Mouse (Mus musculus) central nervous system, embryonic 11.5 days (tissue): ENCODE data around the gene Crtam. TPM values are rescaled to one million over a fixed set of nuclear protein-coding genes. Genes with fewer than 3 reads are reported as not detected.

Experiments
- polyA plus RNA-seq: library from polyadenylated mRNA; depleted of rRNA; stranded (reverse); fragments of >200 nt; gene quantifications from 2 replicates; pipeline ENCODE4 v1.2.3, GENCODE M21; 2012; rRNA removed

Crtam gene
- polyA plus RNA-seq = 0.02 and 0.12 TPM in 2 replicates

DNA sequence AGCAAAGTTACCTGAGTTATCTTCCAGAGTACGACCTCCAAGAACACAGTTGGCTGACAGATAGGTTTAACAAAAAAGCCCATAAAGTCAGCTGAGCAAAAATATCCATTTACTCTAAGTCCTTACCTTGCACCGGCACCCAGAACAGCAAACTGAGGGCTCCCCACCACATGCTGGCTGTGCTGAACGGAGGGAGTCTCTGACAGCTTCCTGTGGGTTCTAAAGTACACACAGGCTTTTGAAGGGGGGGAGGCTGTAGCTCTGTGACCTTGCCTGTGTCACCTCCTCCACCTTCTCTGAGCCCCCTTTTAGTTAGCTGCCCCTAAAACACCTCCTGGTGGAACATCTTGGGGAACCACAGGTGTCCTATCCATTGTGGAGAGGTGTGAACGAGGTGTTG, at the start of gene Crtam:
Gene Crtam, minus strand, starts transcription at position 214 of the 400 bp plus-strand sequence.

DNA sequence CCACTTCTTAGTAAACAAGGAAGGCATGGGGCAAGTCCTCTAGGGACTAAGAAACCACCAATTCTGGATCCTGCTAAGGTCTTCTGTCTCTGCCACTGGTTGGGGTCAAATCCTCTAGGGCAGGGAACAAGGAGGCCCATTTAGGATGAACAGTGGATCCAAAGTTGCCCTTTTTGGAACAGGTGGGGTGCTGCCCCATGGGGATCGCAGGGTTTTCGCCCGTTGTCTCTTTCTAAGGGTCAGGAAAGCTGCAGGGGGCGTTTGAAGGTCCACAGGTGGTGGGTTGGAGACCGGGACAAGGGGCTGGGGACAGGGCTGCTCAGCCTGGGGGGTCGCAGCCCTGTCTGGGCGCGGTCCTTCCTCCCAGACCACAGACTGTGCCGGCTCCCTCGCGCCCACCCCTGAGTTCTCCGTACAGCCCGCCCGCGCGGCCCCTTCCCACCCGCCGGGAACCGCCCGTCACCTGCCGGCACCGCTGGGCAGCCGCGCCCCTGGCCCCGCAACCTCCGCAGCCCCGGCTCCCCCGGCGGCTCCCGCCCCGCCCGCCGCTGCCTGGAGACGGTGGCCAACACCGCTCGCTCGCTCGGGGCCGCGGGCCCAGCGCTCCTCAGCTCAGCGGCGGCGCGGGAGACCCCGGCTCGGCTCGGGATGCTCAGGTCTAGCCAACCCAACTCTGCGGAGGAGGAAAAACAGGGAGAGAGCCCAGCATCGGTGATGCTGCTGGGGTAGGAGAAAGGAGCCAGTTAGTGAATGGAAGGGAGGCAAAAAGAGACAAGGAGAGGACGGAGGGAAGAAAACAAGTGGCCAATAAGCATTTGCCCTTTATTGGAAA, 40.6 kb downstream of the Crtam start, which contains the start of gene Jhy:
Gene Jhy, minus strand, starts transcription at position 533 of the 832 bp plus-strand sequence.

Other genes with a start within 250 kb of the Crtam start
- 2,336 and 2,385 TPM in 2 replicates for gene Hspa8, start 203.6 kb downstream of the Crtam start, polyA plus RNA-seq
- gene Bsx, start 130.5 kb downstream of the Crtam start, polyA plus RNA-seq = 0.32 and 0.49 TPM in 2 replicates
- 0.89 and 0.99 TPM in 2 replicates for gene Jhy, start 40.5 kb downstream of the Crtam start, polyA plus RNA-seq
- 4.3 and 7.0 TPM in 2 replicates for gene Ubash3b, start 157.1 kb upstream of the Crtam start, polyA plus RNA-seq